Mouse (Mus musculus): ENCODE data around the gene Celf6.

- TF ChIP-seq CTCF (IDR thresholded peaks at IDR 0.05; ENCODE audit: borderline replicate concordance, insufficient read depth, low read length) (no peak), POLR2A (IDR thresholded peaks at IDR 0.05; ENCODE audit: low read depth, low read length) (no peak)
These were observed 72.2 kb downstream of the Celf6 start for GRCm38 (mm10) chr9:59649911-59650310.
